ENCODE assay signal across 14 mouse cellular contexts in the genomic region with DNA sequence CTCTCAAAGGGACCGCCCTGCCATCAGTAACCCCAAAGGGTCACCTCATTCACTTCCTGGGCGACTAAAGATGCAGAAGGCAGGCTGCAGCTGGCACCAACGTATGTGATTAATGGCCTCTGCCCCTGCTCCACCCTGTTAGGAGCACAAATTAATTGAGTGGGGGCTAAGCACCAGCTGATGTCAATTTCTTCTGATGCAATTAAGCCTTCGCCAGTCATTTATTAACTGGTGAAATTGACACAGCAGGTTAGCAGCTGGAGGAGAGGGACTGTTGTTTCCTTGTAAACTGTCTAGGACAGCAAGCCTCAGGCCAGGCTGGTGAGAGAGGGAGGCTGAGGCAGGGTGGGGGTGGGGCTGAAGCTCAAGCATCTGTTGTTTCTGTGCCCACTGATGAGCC. TPM values are rescaled to one million over a fixed set of nuclear protein-coding genes. Genes with fewer than 3 reads are reported as not detected.
DNase-seq lines count a peak whose midpoint lies in the region; ATAC-seq and TF ChIP-seq lines count a peak whose summit lies in the region.
"Had no signal": no experiment of that assay in that cellular context is flagged by ENCODE, and none has a peak within 500 bp of the region (broad histone marks: within the 10 kb centered on the region; RNA-seq: fewer than 3 reads in every experiment).

No protein-coding gene starts in this region.

- H3K9me3 ChIP-seq in midbrain, embryonic 11.5 days (ENCODE audit: control insufficient read depth, low read length): no peaks in the 10 kb centered on the region
- no peaks in the 10 kb centered on the region for H3K9me3 ChIP-seq in midbrain, embryonic 10.5 days (replicated peaks)
- H3K9me3 ChIP-seq in embryonic facial prominence, embryonic 11.5 days (replicated peaks; ENCODE audit: control insufficient read depth, low read length): no peaks in the 10 kb centered on the region
- no peaks in the 10 kb centered on the region for H3K9me3 ChIP-seq in midbrain, embryonic 14.5 days (ENCODE audit: control insufficient read depth, low read length)
- H3K9me3 ChIP-seq: megakaryocyte, embryonic 14.5 days had no signal

- intact Hi-C loops in left cerebral cortex, adult 2 months (cut with DNase I): no loop called here

- peak; percentile 74; the same call in 1 of the 2 replicates for ATAC-seq in midbrain, embryonic 11.5 days (ENCODE audit: low FRiP score)
- peak; percentile 75; the same call in 1 of the 2 replicates for ATAC-seq in embryonic facial prominence, embryonic 11.5 days (replicated peaks; ENCODE audit: insufficient number of reproducible peaks, low FRiP score, low TSS enrichment, low read depth)
- ATAC-seq in midbrain, embryonic 14.5 days (ENCODE audit: low FRiP score, low TSS enrichment): peak; percentile 57; the same call in 1 of the 2 replicates

- H3K4me2 ChIP-seq in midbrain, embryonic 11.5 days: no peak overlapping the region
- no peak overlapping the region for H3K4me2 ChIP-seq in embryonic facial prominence, embryonic 11.5 days (ENCODE audit: low read depth, low read length)
- no peak overlapping the region for H3K4me2 ChIP-seq in midbrain, embryonic 14.5 days (ENCODE audit: low read length)

- no peak overlapping the region for H3K9ac ChIP-seq in midbrain, embryonic 11.5 days (ENCODE audit: low read length)
- no peak overlapping the region for H3K9ac ChIP-seq in embryonic facial prominence, embryonic 11.5 days (replicated peaks; ENCODE audit: low read length)
- H3K9ac ChIP-seq in midbrain, embryonic 14.5 days (replicated peaks; ENCODE audit: low read length): no peak overlapping the region

- no peak overlapping the region for H3K4me3 ChIP-seq in midbrain, embryonic 11.5 days (ENCODE audit: low read depth, low read length)
- no peak overlapping the region for H3K4me3 ChIP-seq in midbrain, embryonic 10.5 days
- no peak overlapping the region for H3K4me3 ChIP-seq in embryonic facial prominence, embryonic 11.5 days (ENCODE audit: low read depth, low read length)
- H3K4me3 ChIP-seq in midbrain, embryonic 14.5 days (replicated peaks; ENCODE audit: low read depth, low read length): no peak overlapping the region
- no peak overlapping the region for H3K4me3 ChIP-seq in left cerebral cortex, adult 2 months
- H3K4me3 ChIP-seq: gastrocnemius, adult 2 months; megakaryocyte, embryonic 14.5 days had no signal

- no peaks in the 10 kb centered on the region for H3K36me3 ChIP-seq in midbrain, embryonic 11.5 days (ENCODE audit: control insufficient read depth, insufficient read depth, low read length)
- H3K36me3 ChIP-seq in midbrain, embryonic 10.5 days: no peaks in the 10 kb centered on the region
- H3K36me3 ChIP-seq in embryonic facial prominence, embryonic 11.5 days (replicated peaks; ENCODE audit: control insufficient read depth, insufficient read depth, low read depth, low read length): no peaks in the 10 kb centered on the region
- no peaks in the 10 kb centered on the region for H3K36me3 ChIP-seq in midbrain, embryonic 14.5 days (ENCODE audit: control insufficient read depth, insufficient read depth, low read length)

- H3K27me3 ChIP-seq in midbrain, embryonic 11.5 days (ENCODE audit: control insufficient read depth, insufficient read depth, low read length): no peaks in the 10 kb centered on the region
- no peaks in the 10 kb centered on the region for H3K27me3 ChIP-seq in midbrain, embryonic 10.5 days (ENCODE audit: low read depth, poor library complexity, severe bottlenecking)
- no peaks in the 10 kb centered on the region for H3K27me3 ChIP-seq in embryonic facial prominence, embryonic 11.5 days (ENCODE audit: control insufficient read depth, insufficient read depth, low read length)
- H3K27me3 ChIP-seq in midbrain, embryonic 14.5 days (ENCODE audit: control insufficient read depth, insufficient read depth, low read length): no peaks in the 10 kb centered on the region
- H3K27me3 ChIP-seq: megakaryocyte, embryonic 14.5 days had no signal

- TF ChIP-seq CTCF in left cerebral cortex, adult 2 months (IDR thresholded peaks at IDR 0.05): no peak

- no peaks in the 10 kb centered on the region for H3K4me1 ChIP-seq in midbrain, embryonic 11.5 days (ENCODE audit: control insufficient read depth, insufficient read depth, low read length)
- peaks cover 6% of the 10 kb centered on the region for H3K4me1 ChIP-seq in midbrain, embryonic 10.5 days
- no peaks in the 10 kb centered on the region for H3K4me1 ChIP-seq in embryonic facial prominence, embryonic 11.5 days (ENCODE audit: control insufficient read depth, insufficient read depth, low read length)
- H3K4me1 ChIP-seq in midbrain, embryonic 14.5 days (ENCODE audit: control insufficient read depth, insufficient read depth, low read length): no peaks in the 10 kb centered on the region

- no peak for DNase-seq in midbrain, embryonic 11.5 days (ENCODE audit: low spot score, missing footprints)
- DNase-seq in midbrain, embryonic 10.5 days (ENCODE audit: low spot score): no peak
- no peak for DNase-seq in embryonic facial prominence, embryonic 11.5 days (ENCODE audit: low spot score)
- DNase-seq in forelimb bud, embryonic 11.5 days (ENCODE audit: low read depth, low spot score): peak; percentile 61
- DNase-seq in midbrain, embryonic 14.5 days: peak; percentile 50
- no peak for DNase-seq in spleen, postnatal 14 days (ENCODE audit: low spot score in 2 of 2)
- no peak for DNase-seq in left cerebral cortex, adult 2 months (ENCODE audit: extremely low spot score in 1 of 2, low spot score in 2 of 2)
- DNase-seq: cerebellum, adult 8-10 months; gastrocnemius, adult 2 months; heart, postnatal 36 days; left cerebral cortex, postnatal 4 days; spleen, adult 18-20 months; thymus, adult 2 months had no signal

- WGBS in midbrain, embryonic 11.5 days: 68% methylated on average over 4 of the region's 4 CpGs
- 66% methylated on average over 4 of the region's 4 CpGs for WGBS in midbrain, embryonic 10.5 days
- 45% methylated on average over 4 of the region's 4 CpGs for WGBS in embryonic facial prominence, embryonic 11.5 days
- WGBS in midbrain, embryonic 14.5 days: 38% methylated on average over 4 of the region's 4 CpGs

- no peak overlapping the region for H3K27ac ChIP-seq in midbrain, embryonic 11.5 days (ENCODE audit: low read depth, low read length)
- H3K27ac ChIP-seq in midbrain, embryonic 10.5 days (replicated peaks): no peak overlapping the region
- H3K27ac ChIP-seq in embryonic facial prominence, embryonic 11.5 days (replicated peaks; ENCODE audit: low read depth, low read length): no peak overlapping the region
- H3K27ac ChIP-seq in midbrain, embryonic 14.5 days (replicated peaks; ENCODE audit: low read depth, low read length): 0 out of 2 replicates have a peak overlapping the region, but pooled peaks have one; percentile 55
- H3K27ac ChIP-seq in left cerebral cortex, adult 2 months: no peak overlapping the region
- H3K27ac ChIP-seq: gastrocnemius, adult 2 months had no signal

RNA-seq across cellular contexts. Expression of gene Tor1aip1, which starts 53.8 kb away (rescaled TPM):
- polyA plus RNA-seq in midbrain, embryonic 11.5 days (2014; fragmentation: Nextera tagmentation; extraction: Ambion mirVana): 35.3 and 37.8 TPM in 2 replicates
- 41.3 and 41.5 TPM in 2 replicates for polyA plus RNA-seq in midbrain, embryonic 10.5 days (2016; fragmentation: Nextera tagmentation; extraction: Ambion mirVana)
- polyA plus RNA-seq in embryonic facial prominence, embryonic 11.5 days (2014; fragmentation: Nextera tagmentation; extraction: Ambion mirVana): 43.3 and 46.5 TPM in 2 replicates
- polyA plus RNA-seq in midbrain, embryonic 14.5 days (2014; fragmentation: Nextera tagmentation; extraction: Ambion mirVana): 19.0 and 21.5 TPM in 2 replicates
- 10 to 100 TPM; 28.5 to 31.2 TPM for total RNA-seq in left cerebral cortex, adult 2 months (2021)

RNA-seq across cellular contexts. Expression of gene Tor1aip2, which starts 54.8 kb away (rescaled TPM):
- polyA plus RNA-seq in midbrain, embryonic 11.5 days (2014; fragmentation: Nextera tagmentation; extraction: Ambion mirVana): 115 and 131 TPM in 2 replicates
- 104 and 107 TPM in 2 replicates for polyA plus RNA-seq in midbrain, embryonic 10.5 days (2016; fragmentation: Nextera tagmentation; extraction: Ambion mirVana)
- 147 and 154 TPM in 2 replicates for polyA plus RNA-seq in embryonic facial prominence, embryonic 11.5 days (2014; fragmentation: Nextera tagmentation; extraction: Ambion mirVana)
- 64.8 and 78.1 TPM in 2 replicates for polyA plus RNA-seq in midbrain, embryonic 14.5 days (2014; fragmentation: Nextera tagmentation; extraction: Ambion mirVana)
- 10 to 100 TPM; 45.2 to 47.9 TPM for total RNA-seq in left cerebral cortex, adult 2 months (2021)

Comparison
In these comparisons a context has a peak if more than half of its experiments do, and no peak if none do; other contexts are left out.
1. DNase-seq: peak in forelimb bud, embryonic 11.5 days (single experiment) and midbrain, embryonic 14.5 days (single experiment); none in midbrain, embryonic 11.5 days (single experiment), midbrain, embryonic 10.5 days (single experiment), embryonic facial prominence, embryonic 11.5 days (single experiment), spleen, postnatal 14 days (0 of 2) and left cerebral cortex, adult 2 months (0 of 2).
2. Peak in every context shown above with its lines, with median percentiles within 50 percentile points of each other: ATAC-seq.